Mouse (Mus musculus) right cerebral cortex, adult 18-20 months (tissue): ENCODE results near the gene Hoxa9.

Experiments
- DNase-seq: peaks from one replicate; pipeline ENCODE4 v3.0.0; 2022; ENCODE audit warnings: mixed read lengths

The Hoxa9 gene

DNA sequence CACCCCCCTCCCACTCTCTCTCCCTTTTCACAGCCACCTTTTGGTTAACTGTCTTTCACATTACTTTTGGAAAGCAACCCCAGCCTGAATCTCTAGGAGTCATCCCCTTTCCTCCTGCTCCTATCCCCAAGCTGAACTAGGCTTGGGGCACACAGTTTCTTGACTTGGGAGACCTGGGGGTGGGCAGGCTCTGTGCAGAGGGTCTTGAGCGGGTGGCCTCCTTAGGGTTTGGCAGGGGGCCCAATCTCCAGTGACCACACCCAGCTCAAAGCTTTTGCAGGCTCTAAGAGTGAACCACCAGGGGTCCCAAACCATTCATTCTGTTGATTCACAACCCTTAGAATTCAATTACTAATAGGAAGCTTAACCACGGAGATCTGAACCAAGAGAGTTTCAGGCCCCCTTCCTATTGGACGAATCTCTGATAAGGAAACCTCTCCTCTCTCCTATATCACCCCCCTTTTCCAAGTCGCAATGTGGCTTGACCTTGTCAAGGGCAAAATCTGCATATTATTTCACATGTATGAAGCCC lies 12.0 kb upstream of the Hoxa9 start:
- no peak for DNase-seq

DNA sequence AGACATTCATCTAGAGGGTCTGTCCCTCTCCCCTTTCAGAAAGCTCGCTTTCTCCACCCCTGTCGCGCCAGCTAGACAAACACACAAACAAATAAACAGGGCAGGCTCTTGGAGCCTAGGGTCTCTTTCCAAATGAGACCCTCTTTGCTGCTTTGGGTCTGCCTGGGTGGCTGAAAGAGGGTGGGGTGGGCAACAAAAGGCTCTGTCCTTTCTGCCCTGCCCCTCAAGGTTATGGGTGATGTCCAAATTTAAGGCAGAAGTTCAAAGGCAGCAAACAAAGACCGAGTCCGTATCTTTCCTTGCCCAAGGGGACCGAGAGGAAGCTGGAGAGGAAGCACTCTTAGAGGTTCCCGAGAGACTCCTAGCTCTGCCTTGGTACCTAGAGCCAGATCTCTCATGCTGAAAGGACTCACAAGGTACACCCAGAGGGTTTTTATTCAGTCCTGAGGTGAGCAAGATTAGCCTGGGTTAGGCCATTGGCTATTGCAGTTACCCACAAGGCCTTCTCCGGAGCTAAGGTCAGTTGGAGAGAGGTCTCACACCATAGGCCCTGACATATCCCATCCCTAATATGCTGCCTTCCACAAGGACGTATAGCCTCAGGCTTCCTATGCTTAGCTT lies 10.2 kb upstream of the Hoxa9 start:
- no peak for DNase-seq

DNA sequence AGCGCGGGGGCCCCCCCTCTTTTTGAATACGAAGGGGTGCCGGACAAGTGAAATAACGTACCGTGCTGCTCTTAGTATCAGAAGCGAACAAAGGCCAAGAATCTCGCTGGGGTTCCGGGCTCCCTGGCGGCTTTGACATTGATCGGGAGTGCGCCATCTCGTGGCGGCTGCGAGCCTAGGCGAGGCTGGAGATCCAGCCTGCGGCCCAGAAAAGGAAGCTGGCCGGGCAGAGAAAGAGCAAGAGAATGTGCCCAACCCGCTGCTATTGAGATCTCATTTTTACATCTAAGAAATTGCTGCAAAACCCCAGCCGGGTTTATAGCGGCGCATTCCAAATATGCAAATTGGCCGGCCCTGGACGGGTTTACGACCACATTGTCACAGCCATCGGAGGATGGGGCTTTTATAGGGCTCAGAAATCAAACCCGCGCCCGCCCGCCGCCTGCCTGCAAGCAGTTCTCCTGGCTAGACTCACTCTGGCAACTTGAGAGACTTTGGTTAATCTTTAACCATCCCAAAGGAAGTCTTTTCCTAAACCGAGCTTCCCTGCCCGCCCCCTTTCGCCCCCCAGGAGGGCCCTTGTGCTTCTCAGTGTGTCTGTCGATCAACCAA lies 9.6 kb upstream of the Hoxa9 start, which contains the start of gene Hoxa10:
Gene Hoxa10, minus strand, starts transcription at position 466 of the 612 bp plus-strand sequence.
- DNase-seq, result no peak

DNA sequence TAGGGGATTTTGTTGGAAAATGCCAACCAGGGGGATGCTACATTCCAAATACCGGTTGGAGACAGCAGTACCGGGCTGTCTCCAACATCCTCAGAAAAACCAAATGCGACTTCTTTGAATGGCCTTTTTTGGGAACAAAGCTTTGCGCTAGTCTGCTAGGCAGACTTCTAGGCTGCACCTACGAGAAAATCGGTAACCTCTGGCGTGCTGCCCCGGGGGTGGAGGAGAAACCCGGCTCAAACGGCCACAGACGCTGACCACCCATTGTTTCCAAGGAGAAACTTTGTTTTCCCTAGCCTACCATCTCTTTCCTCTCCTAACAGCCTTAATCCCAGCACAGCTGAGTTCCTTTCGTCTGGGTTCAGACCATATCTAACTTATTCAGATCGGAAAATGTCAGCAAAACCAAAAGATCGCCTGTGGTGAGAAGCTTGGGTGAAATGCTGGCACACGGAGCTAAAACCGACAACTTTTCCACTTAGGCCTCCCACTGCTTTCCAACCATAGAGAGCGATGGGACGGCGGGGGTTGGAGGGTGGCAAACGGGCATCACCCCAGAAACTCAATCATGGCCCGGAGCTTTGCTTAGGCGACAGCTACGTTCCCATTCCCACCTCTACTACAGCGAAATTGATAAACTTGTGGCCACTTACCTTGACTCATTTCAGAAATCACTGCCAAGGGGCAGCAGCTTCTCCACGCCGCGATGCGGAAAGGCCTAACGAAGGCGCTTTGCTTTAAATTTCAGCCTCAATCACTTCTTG lies 8.9 kb upstream of the Hoxa9 start:
- DNase-seq, result no peak

DNA sequence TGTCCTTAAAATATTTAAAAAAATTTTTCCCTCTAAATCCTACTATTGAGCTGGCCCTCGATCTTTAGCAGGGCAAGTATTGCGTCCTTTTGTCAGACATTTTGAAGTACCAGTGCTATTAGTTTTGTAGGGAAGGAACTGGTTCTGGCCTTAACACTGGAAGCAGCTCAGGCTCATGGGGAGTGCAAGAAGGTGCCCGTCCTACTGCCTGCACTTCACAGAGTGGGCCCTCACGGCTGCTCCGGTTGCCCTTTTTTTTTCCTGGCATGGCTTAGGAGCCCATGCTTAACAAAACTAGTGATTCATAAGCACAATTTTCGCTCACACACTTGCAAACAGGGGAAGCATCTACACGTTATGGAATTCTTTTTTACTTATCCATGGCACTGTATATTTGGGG lies 8.1 kb upstream of the Hoxa9 start:
- no peak for DNase-seq

DNA sequence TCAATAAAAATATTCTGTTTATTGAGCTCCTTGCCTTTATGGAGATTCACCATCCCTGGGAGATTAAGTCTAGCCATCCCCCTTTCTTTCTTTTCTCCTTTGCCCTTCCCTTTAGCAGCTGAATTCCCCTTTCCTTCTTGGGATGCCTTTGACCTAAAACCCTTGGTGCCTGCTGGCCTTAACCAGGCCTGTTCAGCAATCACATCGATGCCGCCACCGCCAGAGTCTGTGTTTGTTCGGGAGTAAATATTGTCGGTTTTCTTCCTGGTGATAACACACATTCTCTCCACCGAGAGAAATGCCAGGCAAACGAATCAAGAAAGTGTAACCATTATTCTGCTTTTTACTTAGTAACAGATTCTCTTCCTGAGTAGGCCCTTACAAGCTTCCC lies 7.3 kb upstream of the Hoxa9 start:
- DNase-seq, result no peak

DNA sequence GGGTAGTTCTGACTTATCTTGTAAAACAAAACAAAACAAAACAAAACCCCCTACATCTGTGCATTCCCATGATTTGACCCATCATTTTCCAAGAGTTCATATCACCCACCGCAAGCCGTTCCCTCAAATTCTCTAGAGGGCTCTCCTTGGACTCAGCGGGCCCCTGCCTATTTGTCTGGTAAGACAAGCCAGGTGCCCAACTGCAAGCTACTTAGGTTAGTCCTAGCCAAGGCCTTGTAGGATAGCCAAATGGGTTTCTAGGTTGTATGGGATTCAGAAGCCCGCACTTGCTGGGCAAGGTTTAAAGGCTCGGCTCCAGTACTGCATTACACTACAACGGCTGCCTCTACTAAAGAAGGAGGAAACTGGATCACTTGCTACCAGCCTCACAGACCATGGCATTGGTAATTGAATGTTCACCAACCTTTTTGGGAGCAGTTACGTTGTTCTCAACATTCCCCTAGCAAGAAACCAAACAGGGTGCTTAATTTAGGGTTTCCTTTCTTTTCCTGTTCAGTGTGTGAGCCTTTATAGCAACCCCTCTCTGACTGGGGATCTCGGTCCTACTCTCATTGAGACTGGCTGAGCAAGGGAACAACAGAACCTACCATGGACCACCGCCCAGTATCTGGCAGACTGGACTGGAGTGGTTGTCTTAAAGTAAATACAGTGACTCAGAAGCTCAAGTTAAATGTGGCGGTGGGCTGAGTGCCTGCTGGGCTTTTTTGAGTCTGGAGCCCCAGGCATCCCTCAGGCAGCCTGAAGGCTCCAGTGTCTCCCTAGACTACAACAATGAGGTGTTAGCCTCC lies 6.7 kb upstream of the Hoxa9 start:
- DNase-seq, result no peak

DNA sequence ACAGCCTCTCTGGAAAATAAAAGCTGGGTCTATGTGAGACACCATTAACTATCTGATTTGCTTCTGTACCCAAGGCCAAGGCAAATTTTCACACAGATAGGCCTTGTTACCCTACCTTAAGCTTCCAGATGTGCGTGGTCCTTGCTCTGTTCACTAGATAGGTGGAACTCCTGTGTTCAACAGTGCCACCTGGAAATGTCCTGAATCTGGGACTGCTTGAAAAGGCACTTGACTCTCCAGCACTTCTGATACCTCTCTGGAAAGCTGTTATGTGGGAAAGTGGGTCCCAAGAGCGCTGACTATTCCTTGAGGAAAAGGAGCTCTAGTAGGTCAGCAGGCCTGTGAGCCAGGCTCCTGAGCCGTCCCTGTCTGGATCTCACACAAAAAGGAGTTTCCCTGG lies 5.9 kb upstream of the Hoxa9 start:
- no peak for DNase-seq

DNA sequence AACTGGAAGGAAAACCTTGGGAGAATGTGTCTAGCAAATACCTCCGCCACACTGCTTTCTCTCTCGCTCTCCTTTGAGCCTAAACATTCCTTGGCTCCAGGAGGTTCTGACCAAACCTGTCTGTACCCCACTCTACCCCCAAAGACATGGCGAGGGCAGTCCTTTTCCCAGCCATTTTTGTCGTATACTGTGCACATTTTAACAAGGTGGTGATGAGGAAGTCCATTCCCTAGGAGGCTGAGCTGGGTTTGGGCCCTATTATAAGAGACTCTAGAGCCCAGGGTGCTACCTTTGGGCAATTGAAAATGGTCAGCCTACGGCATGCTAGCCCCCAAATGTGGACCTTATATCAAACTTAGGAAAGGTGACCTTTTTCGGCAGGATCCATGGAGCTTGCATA lies 5.0 kb upstream of the Hoxa9 start:
- DNase-seq, result no peak

DNA sequence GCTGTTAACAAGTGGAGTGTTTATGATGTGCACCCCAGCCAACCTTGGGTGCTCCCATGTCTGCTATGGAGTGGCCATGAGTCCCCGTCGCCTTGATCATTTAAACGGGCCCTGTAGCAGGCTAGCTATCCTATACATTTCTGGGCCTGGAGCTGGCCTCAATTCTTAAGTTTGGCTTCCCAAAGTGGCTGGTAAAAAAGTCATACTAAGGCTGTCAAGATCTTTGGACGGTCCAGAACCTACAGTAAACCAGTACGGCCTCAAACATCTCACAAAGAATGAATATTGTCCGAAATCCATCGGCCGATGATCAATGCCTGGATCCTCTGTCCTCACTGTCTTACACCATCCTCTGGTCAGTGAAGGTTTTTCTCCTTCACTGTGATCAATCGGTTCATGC lies 4.4 kb upstream of the Hoxa9 start:
- no peak for DNase-seq

DNA sequence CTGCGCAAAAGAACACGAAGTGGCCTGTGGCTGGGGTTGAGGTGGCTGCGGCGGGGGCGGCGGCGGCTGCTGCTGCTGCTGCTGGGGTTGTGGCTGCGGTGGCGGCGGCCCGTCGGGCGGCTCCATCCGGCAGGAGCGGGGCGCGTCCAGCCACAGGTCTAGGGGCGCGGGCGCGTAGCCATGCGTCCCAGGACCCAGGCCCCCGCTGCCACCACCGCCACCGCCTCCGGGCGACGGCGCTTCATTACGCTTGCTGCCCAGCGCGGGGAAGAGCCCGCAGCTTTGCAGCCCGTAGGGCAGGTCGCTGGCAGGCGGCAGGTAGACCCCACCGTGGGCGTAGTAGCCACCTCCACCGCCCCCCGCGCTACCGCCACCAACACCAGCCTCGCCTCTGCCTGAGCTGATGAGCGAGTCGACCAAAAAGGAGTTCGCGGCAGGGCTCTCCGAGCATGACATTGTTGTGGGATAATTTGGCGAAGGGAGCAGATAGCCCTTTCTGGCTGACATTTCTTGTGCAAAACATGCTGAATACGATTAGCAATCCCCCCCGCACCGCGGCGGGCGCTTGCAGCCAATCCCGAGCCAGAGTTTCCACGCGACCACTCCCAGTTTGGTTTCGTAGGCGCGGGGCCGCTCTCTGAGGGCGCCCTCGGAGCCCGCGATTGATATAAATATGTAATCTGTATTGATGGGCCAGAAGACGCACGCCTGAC lies 3.7 kb upstream of the Hoxa9 start:
- no peak for DNase-seq

DNA sequence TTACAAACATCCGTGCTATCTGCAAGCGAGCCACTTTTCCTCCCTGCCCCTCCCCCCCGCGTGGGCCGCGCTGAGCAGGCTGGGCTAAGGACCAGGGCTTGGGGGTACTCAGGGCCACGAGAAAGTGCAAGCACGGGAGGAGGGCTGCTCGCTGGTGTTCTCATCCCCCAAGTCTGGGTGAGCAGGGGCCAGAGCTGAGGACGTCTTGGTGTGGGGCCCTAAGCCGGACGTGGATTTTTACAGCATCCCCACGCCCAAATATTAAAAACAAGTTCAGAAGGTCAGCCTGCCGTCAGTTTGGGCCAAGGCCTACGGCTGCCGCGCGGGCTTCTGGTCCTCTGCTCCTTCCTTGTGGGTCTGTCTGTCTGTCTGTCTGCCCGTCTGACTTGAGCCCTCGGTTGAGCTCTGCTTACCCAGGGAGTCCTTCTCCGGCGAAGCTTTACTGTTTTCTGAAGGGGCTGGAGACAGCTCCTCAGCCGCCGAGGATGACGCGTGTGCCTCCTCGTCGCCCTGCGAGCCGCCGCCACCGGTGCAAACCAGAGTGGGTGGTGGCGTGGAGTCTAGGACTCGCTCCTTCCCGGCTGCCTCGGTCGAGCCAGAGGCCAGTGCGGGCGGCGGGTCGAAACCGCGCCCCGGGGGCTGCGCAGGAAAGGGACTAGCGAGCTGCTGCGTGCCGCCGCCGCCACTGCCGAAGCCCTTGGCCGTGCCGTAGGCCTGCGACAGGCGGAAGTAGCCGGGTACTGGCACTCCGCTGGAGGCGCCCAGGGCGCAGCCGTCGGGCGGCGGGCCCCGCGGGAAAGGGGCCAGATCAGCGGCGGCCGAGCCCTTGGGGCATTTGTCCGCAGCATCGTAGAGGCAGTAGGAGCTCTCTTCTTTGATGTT lies 2.9 kb upstream of the Hoxa9 start:
- no peak for DNase-seq

DNA sequence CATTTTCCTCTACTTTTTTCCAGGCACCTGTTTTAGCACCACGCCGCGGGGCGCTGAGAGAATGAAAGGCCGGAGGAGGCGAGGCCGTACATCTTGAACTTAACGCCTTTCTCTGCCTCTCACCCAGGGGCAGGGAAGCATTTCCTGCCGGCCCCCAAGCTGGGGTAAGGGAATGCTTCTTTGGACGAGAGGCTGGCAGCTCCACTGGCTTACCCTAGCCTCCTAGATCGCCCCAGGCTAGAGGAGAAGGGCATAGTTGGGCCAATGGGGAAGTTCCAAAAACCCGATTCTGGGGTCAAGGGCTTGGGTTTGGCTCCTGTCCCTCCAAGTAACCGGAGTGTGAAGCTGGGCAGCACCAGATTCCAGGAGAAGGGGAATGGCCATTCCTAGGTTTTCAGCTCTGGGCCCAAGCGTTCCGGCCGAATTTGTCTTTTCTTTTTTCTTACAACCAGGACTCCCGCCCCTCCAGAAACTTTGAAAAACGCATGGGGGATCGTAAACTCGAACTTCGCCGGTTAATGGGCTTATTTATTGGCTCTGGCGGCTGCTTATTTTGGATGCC lies 2.2 kb upstream of the Hoxa9 start:
- DNase-seq, result no peak

DNA sequence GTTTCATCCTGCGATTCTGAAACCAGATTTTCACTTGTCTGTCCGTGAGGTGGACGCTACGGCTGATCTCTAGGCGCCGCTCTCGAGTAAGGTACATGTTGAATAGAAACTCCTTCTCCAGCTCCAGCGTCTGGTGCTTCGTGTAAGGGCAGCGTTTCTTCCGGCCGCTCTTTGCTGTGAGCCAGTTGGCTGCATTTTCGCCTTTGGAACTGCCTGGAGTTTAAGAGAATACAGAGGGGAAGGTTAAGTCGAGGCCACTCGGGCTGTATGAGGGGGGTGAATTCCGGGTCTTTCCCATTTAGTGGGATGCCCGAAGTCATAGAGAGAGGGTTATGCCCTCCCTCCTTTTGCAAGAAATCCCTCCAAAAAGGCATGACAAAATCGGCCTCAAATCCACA lies 1.7 kb upstream of the Hoxa9 start:
- no peak for DNase-seq

DNA sequence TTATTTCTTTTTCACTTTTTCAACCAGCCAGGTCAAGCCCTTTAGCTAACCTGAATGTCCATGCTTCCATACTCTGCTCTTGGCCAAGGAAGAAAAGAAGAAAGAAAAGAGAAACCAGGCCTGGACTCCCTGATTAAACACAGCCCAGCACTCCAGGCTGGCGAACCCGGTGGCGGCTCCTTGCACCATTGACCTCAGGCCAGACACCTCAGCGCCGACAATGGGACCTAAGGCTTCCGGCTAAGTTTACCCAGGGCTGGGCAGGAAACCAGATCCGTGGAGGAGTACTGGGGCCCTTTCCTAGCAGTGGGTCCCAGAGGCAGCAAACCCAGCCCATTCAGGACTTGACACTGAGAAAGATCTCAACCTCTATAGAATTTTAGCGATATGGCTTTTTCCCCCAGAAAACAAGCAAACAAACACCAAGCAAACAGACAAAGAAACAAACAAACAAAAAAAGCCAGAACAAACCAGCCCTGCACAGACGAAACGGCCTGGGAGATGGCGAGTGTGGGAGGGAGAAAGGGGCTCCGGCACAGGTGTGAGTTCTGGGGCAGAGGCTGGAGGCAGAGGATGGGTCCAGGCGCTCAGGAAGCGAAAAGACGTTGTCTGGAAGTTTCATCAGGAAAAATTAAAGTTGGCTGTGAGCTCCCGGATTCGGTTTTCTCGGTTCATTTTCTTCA lies 1.1 kb upstream of the Hoxa9 start:
- DNase-seq, result no peak

DNA sequence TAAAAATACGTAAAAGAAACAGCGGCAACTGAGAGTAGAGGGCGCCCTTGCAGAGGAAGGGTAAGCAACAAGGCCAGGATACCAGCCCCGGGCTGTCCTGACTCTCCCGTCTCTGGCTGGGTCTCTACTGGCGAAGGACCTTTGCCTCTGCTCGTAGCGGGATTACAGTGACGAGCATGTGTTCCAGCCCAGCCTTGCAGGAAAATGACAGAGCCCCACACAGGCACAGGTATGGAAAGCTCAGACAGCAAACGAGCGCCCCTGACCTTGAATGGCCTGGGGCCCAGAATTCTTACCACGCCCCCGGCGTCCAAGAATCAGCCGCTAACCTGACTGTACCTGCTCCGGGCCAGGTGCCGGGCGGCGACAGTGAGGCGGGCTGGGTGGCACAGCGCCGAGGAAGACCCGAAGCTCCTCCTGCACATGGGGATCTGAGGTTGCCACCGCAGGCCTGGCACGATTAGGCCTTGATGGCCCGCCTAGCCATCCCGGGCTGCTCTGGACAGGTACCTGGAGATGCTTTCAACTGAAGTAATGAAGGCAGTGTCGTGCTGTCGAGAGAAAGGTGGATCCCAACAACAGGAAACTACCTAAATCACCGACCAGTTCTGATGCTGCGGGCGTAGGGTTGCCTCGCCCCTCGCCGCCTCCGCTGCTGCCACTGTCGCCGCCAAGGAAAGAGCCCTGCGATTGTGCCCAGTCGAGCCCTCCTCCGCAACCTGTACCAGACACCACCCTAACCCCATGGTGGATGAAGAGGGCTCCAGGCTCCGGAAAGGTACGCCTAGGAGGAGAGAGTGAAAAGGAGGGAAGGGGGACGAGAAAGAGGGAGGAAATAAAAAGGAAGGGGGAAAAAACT lies 1.1 kb downstream of the Hoxa9 start:
- no peak for DNase-seq

DNA sequence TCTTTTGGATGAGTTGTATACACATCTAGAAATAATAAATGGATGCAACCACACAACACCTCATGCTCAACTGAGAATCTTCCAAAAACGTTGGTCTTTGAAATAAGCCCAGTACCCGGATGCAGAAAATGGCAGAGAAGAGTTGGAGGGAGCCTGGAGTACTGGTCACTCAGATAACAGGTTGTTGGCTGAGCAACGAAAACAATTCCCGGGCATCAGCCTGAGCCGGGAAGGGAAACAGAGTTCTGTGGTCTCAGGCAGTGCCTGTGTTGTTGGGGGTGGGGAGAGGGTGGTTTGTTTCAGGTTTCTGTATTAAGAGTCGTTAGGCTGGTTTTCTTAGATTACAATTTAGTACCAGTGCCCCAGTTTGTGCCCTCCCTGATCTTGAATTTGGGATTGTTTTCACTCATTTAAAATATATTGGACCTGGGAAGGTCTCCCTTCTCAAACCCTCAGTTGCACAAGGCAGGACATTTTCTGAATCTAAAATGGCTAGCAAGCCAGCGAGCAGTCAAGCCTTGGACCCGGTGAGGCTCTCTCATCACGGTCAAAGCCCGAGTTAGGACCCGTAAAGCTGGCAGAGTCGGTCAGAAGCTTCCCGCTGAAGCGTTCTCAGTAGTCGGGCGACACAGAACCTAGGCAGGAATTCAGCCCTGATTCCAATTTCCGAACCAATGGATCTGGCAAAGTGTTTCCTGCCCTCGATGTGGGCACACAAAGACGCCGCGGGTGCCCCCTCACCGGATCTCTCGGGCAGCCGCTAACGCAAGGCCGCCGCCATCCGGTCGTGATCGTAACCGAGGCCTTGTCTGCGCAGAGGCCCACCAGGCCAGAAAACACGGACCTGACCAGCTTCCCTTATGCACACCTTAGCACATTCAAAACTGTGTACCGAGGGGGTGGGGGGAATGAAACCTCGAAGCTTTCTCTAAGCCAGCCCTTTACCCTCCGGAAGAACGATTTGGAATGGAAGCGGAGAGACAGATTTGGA lies 2.1 kb downstream of the Hoxa9 start:
- no peak for DNase-seq
